Mouse (Mus musculus) intestine, embryonic 15.5 days (tissue): ENCODE data around the gene Rab12. TPM values are rescaled to one million over a fixed set of nuclear protein-coding genes. Genes with fewer than 3 reads are reported as not detected.

Experiments used
- ATAC-seq: fragments of 200-750 bp; cut with Nextera tagmentation; 2 replicates; pipeline ENCODE4 v1.8.0; 2017; ENCODE audit warnings: moderate TSS enrichment, moderate library complexity
- H3K27ac ChIP-seq: fragments of 300-500 bp; sonication (generic); 2 replicates; pipeline ENCODE4 v1.5.1; 2015; ENCODE audit warnings: mild to moderate bottlenecking, inconsistent platforms
- H3K27me3 ChIP-seq: fragments of 300-500 bp; sonication (generic); replicated peaks from 2 replicates; pipeline ENCODE4 v1.6.1; 2015; ENCODE audit warnings: inconsistent platforms
- H3K36me3 ChIP-seq: fragments of 300-500 bp; sonication (generic); 2 replicates; pipeline ENCODE4 v1.6.1; 2015; ENCODE audit warnings: inconsistent platforms
- H3K4me1 ChIP-seq: fragments of 300-500 bp; sonication (generic); replicated peaks from 2 replicates; pipeline ENCODE4 v1.6.1; 2015; ENCODE audit warnings: inconsistent platforms
- H3K4me2 ChIP-seq: fragments of 300-500 bp; sonication (generic); replicated peaks from 2 replicates; pipeline ENCODE4 v1.6.1; 2015; ENCODE audit warnings: mild to moderate bottlenecking, inconsistent platforms
- H3K4me3 ChIP-seq: fragments of 300-500 bp; sonication (generic); replicated peaks from 2 replicates; pipeline ENCODE4 v1.5.1; 2015; ENCODE audit warnings: inconsistent platforms
- H3K9ac ChIP-seq: fragments of 300-500 bp; sonication (generic); 2 replicates; pipeline ENCODE4 v1.6.1; 2015; ENCODE audit warnings: inconsistent platforms
- H3K9me3 ChIP-seq: fragments of 300-500 bp; sonication (generic); 2 replicates; pipeline ENCODE4 v1.6.1; 2016; ENCODE audit warnings: inconsistent platforms
- WGBS: fragments of 180-500 bp; shearing (Covaris S2); methylation state at CpG from one replicate; pipeline ENCODE4 v1.1.7; 2015; 5-methylcytosine and 5-hydroxymethylcytosine counted together
- polyA plus RNA-seq: library from polyadenylated mRNA; unstranded; fragments of >200 nt; fragmentation: Nextera tagmentation; extraction: Ambion mirVana; gene quantifications from 2 replicates; pipeline ENCODE4 v1.2.1, GENCODE M21; 2015

Gene Rab12
- polyA plus RNA-seq, 1 experiment from 2014 or later: 32.5 TPM

DNA sequence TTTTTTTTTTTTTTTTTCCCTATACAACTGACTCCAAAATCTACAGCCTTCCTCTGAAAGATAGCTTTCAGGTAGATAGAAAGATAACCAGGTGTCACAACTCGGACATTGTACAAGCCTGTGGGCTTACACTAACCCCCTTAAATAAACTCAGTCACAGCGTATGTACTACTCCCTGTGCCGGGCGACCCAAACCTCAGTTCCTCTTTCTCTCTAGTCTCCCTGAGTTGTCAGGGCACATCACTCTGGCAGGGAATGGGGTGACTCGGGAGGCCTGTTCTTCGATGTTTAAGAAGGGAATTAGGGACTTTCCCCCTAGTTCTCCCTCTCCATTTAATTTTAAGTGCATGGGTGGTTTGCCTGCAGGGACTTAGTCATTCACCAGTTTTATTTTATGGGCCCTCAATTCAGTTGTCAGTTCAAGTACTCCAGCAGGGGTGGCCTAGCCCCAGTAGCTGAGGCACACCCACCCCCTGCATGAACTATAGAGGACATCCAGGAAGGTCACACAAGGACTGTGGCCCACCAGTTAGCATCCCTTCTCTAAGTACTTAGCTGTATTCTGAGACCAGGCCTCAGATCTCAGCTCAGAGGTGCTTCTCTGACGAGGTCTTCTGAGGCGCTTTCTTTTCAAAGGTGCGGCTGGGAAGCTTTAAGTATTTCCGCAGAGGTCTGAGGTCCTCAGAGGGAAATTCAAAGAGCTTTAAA, 5.1 kb downstream of the Rab12 start:
- H3K4me2 ChIP-seq: no peak overlapping the region
- H3K9ac ChIP-seq: no peak overlapping the region
- H3K27me3 ChIP-seq: no peaks in the 10 kb centered on the region
- no peaks in the 10 kb centered on the region for H3K36me3 ChIP-seq
- H3K4me3 ChIP-seq: no peak overlapping the region
- ATAC-seq: no peak
- H3K27ac ChIP-seq: no peak overlapping the region
- H3K9me3 ChIP-seq: no peaks in the 10 kb centered on the region
- 82% methylated on average over 10 of the region's 10 CpGs for WGBS
- H3K4me1 ChIP-seq: peaks cover 19% of the 10 kb centered on the region

DNA sequence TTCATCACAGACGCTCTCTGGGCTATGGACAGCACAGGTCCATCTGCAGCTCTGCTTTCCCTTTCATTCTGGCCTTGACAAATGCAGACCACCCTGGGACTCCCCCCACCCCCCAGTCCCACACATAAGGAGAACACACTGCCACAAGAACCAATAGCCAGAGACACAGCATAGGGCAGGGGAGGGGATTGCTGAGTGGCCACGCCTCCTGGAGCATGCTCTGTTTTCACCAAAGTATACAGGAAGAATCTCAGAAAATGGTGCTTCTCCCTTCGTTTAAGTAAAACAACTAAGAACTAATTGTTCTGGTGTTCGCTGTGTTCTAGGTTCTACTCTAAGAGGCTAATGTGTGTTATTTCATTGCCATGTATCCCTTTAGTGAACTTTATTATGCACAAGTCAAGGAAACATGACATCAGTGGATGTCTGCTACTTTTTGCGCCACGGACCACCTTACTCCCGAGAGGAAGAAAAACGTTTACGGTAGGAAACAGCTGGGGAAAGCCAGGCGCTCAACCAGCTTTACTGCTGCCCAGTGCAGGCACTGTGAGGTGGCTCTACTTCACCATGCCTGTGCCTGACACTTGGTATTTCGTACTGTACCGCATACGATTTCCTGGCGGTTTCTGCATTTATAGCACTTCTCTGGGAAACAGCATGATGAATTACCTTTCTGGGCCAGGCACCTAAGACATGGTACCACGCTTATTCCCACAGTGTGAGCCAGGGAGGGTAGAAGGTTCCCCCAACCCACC, 7.2 kb downstream of the Rab12 start:
- H3K4me2 ChIP-seq: peak overlapping the region; percentile 22; the same call in 1 of the 2 replicates
- no peak for ATAC-seq
- 54% methylated on average over 15 of the region's 15 CpGs for WGBS
- H3K9me3 ChIP-seq: no peaks in the 10 kb centered on the region
- H3K9ac ChIP-seq: no peak overlapping the region
- H3K36me3 ChIP-seq: no peaks in the 10 kb centered on the region
- peaks cover 9% of the 10 kb centered on the region for H3K4me1 ChIP-seq
- no peak overlapping the region for H3K27ac ChIP-seq
- H3K4me3 ChIP-seq: no peak overlapping the region
- H3K27me3 ChIP-seq: no peaks in the 10 kb centered on the region

DNA sequence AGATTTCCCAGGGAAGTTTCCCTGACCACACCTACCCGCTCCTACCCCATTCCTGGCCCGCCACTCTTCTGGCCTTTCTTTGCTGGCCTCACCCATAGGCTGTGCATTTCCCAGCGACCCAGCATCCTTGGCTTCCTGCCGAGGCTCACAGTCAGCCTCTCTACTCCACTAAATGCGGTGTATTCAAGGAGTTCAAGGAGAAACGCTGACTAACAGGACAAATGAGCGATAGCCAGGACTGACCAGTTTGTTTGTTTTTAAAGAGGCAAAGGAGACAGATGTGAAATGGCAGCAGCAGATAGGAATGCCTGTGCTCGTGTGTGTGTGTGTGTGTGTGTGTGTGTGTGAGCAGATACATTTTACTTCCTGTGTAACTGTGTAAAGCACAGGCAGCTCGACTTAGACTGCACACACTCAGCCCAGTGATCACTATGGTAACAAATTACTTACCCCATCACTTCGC, 9.3 kb downstream of the Rab12 start:
- 19% methylated on average over 10 of the region's 10 CpGs for WGBS
- Histone ChIP-seq H3K4me2 (no peak overlapping the region), H3K27ac (peak overlapping the region; percentile 44; the same call in 1 of the 2 replicates), H3K4me3 (no peak overlapping the region), H3K27me3 (no peaks in the 10 kb centered on the region), H3K36me3 (peaks cover 4% of the 10 kb centered on the region; the same call in 1 of the 2 replicates), H3K4me1 (peaks cover 3% of the 10 kb centered on the region; the same call in 1 of the 2 replicates), H3K9ac (no peak overlapping the region), H3K9me3 (no peaks in the 10 kb centered on the region)
- peak; percentile 69 for ATAC-seq

DNA sequence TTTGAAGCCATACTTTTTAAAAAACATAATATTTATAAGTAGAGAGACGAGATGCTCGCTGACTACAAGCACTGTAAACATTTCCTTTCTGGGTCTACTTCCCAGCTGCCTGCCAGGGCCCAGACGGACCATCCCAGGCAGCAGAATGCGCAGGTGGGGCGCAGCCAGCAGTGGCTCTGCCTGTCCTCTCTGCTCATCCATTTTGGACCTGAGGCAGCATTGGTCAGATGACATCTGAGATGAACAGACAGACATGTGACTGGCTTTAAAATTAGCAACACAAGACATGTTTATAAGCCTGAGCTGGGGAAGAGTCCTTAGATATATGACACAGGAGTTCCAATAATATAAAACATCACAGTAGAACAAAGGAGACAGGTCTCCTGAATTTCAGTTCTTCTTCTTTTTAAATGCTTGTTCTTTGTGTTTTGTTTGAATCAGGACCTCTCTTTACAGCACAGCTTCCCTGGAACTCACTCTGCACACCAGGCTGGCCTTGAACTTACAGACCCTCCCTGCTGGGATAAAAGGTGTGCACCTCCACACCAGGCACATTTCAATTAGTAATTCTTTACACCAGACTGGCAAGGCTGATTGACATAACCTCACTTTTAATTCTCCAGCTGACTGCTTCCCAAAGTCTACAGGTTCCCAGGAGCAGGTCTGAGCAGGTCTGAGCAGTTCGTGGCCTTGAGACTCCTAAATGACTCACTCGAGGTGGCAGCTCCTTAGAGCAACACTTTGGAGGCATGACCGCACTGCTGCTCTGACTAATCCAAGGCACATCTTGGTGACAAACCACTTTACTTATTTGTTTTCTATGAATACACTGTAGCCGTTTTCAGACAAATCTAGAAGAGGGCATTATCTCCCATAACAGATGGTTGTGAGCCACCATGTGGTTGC, 12.2 kb downstream of the Rab12 start:
- Histone ChIP-seq H3K36me3 (peaks cover 9% of the 10 kb centered on the region), H3K9me3 (no peaks in the 10 kb centered on the region), H3K4me1 (peaks cover 3% of the 10 kb centered on the region; the same call in 1 of the 2 replicates), H3K4me2 (no peak overlapping the region), H3K27ac (no peak overlapping the region), H3K4me3 (no peak overlapping the region), H3K27me3 (no peaks in the 10 kb centered on the region), H3K9ac (no peak overlapping the region)
- WGBS: 75% methylated on average over 9 of the region's 9 CpGs
- 0 out of 2 replicates have a peak, but pooled peaks have one; percentile 41 for ATAC-seq

DNA sequence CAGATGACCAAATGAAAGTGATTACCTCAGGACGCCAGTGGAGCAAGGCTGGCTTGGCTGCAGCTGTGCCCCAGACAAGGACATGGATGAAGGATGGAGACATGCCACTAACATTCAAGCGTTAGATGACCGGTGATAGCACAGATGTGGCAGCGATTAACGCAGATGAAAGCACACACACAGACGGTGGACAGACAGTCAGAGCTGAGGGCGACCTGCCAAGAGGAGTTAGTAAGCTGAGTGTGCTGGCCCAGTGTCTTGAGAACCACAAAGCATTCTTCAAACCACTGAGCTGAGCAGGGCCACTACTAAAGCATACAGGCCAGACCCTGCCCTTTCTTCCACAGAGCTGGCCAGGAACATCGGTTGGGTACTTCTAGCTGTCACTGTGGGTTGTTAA, 14.6 kb downstream of the Rab12 start:
- no peaks in the 10 kb centered on the region; the same call in 1 of the 2 replicates for H3K4me1 ChIP-seq
- no peak overlapping the region for H3K4me2 ChIP-seq
- H3K27ac ChIP-seq: no peak overlapping the region
- ATAC-seq: no peak
- H3K9ac ChIP-seq: no peak overlapping the region
- H3K4me3 ChIP-seq: no peak overlapping the region
- WGBS: 86% methylated on average over 8 of the region's 8 CpGs
- H3K36me3 ChIP-seq: peaks cover 12% of the 10 kb centered on the region
- H3K9me3 ChIP-seq: no peaks in the 10 kb centered on the region
- no peaks in the 10 kb centered on the region for H3K27me3 ChIP-seq

DNA sequence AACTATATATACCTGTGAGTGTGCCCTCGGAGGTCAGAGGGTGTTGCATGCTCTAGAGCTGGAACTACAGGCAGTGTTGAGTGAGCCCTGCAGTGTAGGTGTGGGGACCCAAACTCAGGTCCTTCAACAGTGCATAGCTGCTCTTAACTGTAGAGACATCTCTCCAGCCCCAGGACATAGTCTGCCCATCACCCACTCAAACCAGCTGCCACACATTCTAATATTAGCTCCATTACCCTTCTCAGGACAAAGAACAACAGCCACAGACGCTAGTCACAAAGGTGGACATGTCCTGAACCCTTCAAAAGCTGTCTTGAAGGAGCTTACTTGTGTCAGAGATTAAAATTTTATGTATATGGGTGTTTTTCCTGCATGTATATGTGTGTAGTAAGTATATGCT, 15.3 kb downstream of the Rab12 start:
- Histone ChIP-seq H3K27me3 (no peaks in the 10 kb centered on the region), H3K4me1 (no peaks in the 10 kb centered on the region), H3K4me2 (no peak overlapping the region), H3K27ac (no peak overlapping the region), H3K4me3 (no peak overlapping the region), H3K36me3 (peaks cover 13% of the 10 kb centered on the region), H3K9me3 (no peaks in the 10 kb centered on the region), H3K9ac (no peak overlapping the region)
- ATAC-seq: no peak
- WGBS: 95% methylated on average over 2 of the region's 2 CpGs

DNA sequence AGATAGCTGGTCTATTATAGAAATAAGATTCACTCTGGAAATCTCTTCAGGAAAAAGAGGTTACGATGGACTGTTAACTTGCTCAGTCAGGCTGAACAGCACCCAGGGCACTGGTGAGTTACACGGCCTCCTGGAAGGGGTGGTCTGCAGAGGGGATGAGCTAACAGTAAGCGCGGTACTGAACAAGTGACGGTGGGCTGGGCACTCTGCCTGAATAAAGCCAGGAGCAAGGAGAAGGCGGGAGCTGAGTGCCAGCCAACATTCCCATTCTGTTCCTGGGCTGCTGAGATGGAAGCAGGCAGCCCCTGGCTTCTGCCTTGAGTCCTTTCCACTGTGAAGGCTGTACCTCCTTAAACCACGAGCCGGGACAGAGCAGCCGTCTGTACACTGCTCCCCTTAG, 16.1 kb downstream of the Rab12 start:
- Histone ChIP-seq H3K4me1 (no peaks in the 10 kb centered on the region), H3K27me3 (no peaks in the 10 kb centered on the region), H3K27ac (no peak overlapping the region), H3K36me3 (peaks cover 15% of the 10 kb centered on the region), H3K9me3 (no peaks in the 10 kb centered on the region), H3K4me2 (no peak overlapping the region), H3K9ac (no peak overlapping the region), H3K4me3 (no peak overlapping the region)
- ATAC-seq: no peak
- 87% methylated on average over 9 of the region's 9 CpGs for WGBS

DNA sequence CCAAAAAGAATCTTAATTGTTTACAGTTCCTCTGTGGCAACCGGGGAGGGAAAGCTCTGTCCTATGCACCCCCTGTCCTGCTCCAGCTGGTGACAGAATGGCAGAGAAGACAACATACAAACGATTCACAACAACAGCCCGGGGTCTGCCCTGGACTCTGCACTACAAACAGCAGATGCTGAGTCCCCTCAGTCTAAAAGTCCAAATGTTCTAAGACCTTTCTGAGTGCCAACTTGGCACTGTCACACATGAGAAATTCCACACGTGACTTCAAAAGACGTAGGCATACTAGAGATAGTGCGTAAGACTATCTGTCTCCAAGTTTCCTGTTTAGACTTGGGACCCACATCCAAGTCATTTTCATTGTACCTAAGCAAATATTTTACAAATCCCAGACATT, 16.7 kb downstream of the Rab12 start:
- Histone ChIP-seq H3K9me3 (no peaks in the 10 kb centered on the region), H3K4me3 (no peak overlapping the region), H3K9ac (no peak overlapping the region), H3K27me3 (no peaks in the 10 kb centered on the region), H3K4me1 (no peaks in the 10 kb centered on the region), H3K4me2 (no peak overlapping the region), H3K36me3 (peaks cover 15% of the 10 kb centered on the region), H3K27ac (no peak overlapping the region)
- no peak for ATAC-seq
- 84% methylated on average over 6 of the region's 6 CpGs for WGBS

DNA sequence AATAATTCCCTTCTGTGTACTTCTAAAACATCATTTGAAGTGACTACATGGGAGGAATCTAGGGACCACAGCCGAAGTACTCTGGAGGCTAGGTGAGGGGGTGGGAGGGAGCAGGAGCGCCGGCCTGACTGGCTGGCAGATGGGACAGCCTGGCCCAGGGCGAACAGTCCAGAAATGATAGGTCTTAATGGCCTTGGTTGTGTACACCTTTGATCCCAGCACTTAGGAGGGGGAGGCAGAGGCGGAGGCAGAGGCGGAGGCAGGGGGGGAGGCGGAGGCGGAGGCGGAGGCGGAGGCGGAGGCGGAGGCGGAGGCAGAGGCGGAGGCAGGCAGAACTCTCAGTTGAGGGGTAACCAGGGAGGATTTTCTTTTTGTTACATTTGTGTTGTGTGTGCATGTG, 20.9 kb downstream of the Rab12 start:
- Histone ChIP-seq H3K4me1 (no peaks in the 10 kb centered on the region), H3K9ac (no peak overlapping the region), H3K27ac (no peak overlapping the region), H3K4me2 (no peak overlapping the region), H3K27me3 (no peaks in the 10 kb centered on the region), H3K36me3 (peaks cover 29% of the 10 kb centered on the region; the same call in 1 of the 2 replicates), H3K9me3 (no peaks in the 10 kb centered on the region), H3K4me3 (no peak overlapping the region)
- 86% methylated on average over 14 of the region's 14 CpGs for WGBS
- ATAC-seq: no peak

DNA sequence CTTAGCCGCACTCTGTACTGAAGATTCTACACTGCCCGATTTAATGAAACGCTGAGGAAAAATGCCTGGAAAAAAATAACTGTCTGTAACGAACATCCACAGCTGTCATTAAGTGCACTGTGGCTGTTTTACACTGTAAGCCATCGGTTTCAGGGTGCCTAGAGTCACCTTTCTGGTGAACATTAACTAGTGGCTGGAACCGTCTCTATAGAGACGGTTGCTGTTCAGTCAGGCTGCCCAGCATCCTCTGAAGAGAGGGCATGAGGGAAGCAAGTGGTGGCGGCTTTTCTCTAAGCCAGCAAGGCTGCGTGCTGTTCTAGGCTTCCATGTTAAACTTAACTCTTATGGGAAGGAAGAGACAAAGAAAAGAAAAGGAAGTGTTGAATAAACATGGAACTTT, 22.9 kb downstream of the Rab12 start:
- no peak overlapping the region for H3K4me3 ChIP-seq
- WGBS: 86% methylated on average over 9 of the region's 9 CpGs
- H3K27ac ChIP-seq: no peak overlapping the region
- no peak overlapping the region for H3K4me2 ChIP-seq
- H3K27me3 ChIP-seq: no peaks in the 10 kb centered on the region
- H3K9ac ChIP-seq: no peak overlapping the region
- H3K9me3 ChIP-seq: no peaks in the 10 kb centered on the region
- H3K36me3 ChIP-seq: peaks cover 29% of the 10 kb centered on the region; the same call in 1 of the 2 replicates
- ATAC-seq: no peak
- H3K4me1 ChIP-seq: no peaks in the 10 kb centered on the region

DNA sequence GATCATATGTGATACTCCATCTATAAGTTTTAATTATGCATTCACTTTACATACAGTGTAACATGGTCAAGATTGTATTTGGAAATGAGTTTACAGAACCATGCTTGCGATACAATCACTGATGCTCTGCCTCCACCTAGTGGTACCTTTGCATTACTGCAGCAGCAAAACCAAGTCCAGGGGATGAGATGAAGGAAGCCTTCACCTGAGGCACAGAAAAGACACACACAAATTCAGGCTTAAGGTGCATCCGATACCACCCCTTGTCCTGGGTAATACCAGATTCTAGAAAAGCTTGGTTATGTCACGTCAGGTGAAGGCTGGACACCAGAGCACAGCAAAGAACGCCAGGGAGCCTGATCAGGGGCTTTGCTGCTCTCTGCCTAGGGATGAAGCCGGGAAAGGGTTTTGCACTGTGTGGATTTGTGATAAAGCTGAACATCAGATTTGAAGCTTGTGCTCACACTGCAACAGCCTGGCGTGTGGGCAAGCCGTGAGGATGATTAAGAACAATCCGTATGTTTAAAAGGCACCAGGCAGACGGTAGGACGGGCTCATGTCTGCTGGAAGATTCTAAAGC, 29.4 kb downstream of the Rab12 start:
- Histone ChIP-seq H3K9ac (no peak overlapping the region), H3K27ac (no peak overlapping the region), H3K9me3 (no peaks in the 10 kb centered on the region), H3K4me1 (0 out of 2 replicates have a peak, but pooled peaks cover 2% of the 10 kb centered on the region), H3K4me2 (no peak overlapping the region), H3K4me3 (no peak overlapping the region), H3K27me3 (no peaks in the 10 kb centered on the region), H3K36me3 (peaks cover 4% of the 10 kb centered on the region; the same call in 1 of the 2 replicates)
- peak; percentile 41; the same call in 1 of the 2 replicates for ATAC-seq
- WGBS: 42% methylated on average over 10 of the region's 10 CpGs
